ENCODE assay signal across 9 mouse cellular contexts in the genomic region with DNA sequence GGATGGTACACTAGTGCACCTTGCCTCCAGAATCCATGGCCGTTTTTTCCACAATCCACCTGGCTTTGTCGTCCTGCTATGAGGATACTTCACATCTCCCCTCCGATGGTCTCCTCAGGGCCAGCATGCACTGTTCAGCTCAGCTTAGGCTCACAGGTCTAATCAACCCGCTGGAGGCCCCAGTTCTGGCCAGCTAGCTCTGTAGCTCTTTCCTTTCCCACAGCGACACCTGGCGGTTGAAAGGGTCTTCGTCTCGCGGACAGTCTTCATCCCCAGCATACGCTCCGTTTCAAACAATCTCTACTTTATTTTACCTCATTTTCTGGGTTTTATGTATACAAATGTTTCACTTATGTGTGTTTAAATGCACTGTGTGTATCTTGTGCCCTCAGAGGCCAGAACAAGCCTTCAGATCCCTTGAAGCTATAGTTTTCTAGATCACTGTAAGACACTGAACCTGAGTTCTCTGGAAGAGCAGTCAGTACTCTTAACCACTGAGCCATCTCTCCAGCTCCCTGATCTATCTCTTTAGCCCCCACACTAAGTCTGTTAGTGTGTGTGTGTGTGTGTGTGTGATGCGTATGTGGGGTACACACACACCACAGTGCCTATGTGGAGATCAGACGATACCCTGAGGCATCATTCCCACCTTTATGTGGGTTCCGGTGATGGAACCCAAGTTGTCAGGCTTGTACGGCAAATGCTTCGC. TPM values are rescaled to one million over a fixed set of nuclear protein-coding genes. Genes with fewer than 3 reads are reported as not detected.
DNase-seq lines count a peak whose midpoint lies in the region; ATAC-seq and TF ChIP-seq lines count a peak whose summit lies in the region.
"Had no signal": no experiment of that assay in that cellular context is flagged by ENCODE, and none has a peak within 500 bp of the region (broad histone marks: within the 10 kb centered on the region; RNA-seq: fewer than 3 reads in every experiment).

No protein-coding gene starts in this region.

- dilution Hi-C loops in CH12.LX (cut with MboI; ENCODE audit: extremely low pct_ligation_motif_present, extremely low pct_unique_long_range_greater_than_20kb, low sequenced_read_pairs) = no loop called here

- intact Hi-C loops in heart, postnatal 14 days (cut with DNase I) = loop anchor here (1.0 to 2.0 kb wide), 2 partner anchors 26 to 60 kb away; no protein-coding TSS in a partner anchor

- TF ChIP-seq EP300 in CH12.LX (IDR thresholded peaks at IDR 0.05; ENCODE audit: low read length) = no peak

- H3K36me3 ChIP-seq in CH12.LX (replicated peaks in 1 of 2; ENCODE audit: control insufficient read depth in 1 of 2, insufficient read depth in 1 of 2, low read length in 1 of 2) = no peaks in the 10 kb centered on the region
- H3K36me3 ChIP-seq in forebrain, embryonic 12.5 days (replicated peaks) = no peaks in the 10 kb centered on the region
- no peaks in the 10 kb centered on the region for H3K36me3 ChIP-seq in liver, embryonic 16.5 days (ENCODE audit: control insufficient read depth, insufficient read depth)
- H3K36me3 ChIP-seq in neural tube, embryonic 12.5 days = no peaks in the 10 kb centered on the region
- no peaks in the 10 kb centered on the region for H3K36me3 ChIP-seq in stomach, embryonic 16.5 days (ENCODE audit: control insufficient read depth, insufficient read depth, low read length)

- H3K79me2 ChIP-seq in CH12.LX (replicated peaks; ENCODE audit: control insufficient read depth, extremely low read depth, insufficient read depth, poor library complexity, severe bottlenecking) = no peaks in the 10 kb centered on the region

- in situ Hi-C loops in CH12.LX (cut with MboI; ENCODE audit: low pct_ligation_motif_present, low pct_unique_long_range_greater_than_20kb, low sequenced_read_pairs) = no loop called here

- no peak for TF ChIP-seq POLR2A in CH12.LX (IDR thresholded peaks at IDR 0.05; ENCODE audit: low read depth, low read length)

- ATAC-seq in forebrain, embryonic 12.5 days (ENCODE audit: low FRiP score) = peak; percentile 81
- ATAC-seq in liver, embryonic 16.5 days (ENCODE audit: low read depth) = peak; percentile 68
- ATAC-seq in neural tube, embryonic 12.5 days (ENCODE audit: low FRiP score, low read depth) = peak; percentile 78; the same call in 1 of the 2 replicates
- peak; percentile 86 for ATAC-seq in stomach, embryonic 16.5 days (ENCODE audit: insufficient read depth, low FRiP score)

- no peak overlapping the region for H3K4me3 ChIP-seq in CH12.LX (replicated peaks in 1 of 3; ENCODE audit: low read depth in 2 of 3, low read length in 2 of 3, poor library complexity in 1 of 3)
- H3K4me3 ChIP-seq in forebrain, embryonic 12.5 days (replicated peaks) = no peak overlapping the region
- no peak overlapping the region for H3K4me3 ChIP-seq in liver, embryonic 16.5 days (ENCODE audit: low read depth, low read length)
- no peak overlapping the region for H3K4me3 ChIP-seq in neural tube, embryonic 12.5 days
- H3K4me3 ChIP-seq in stomach, embryonic 16.5 days (replicated peaks; ENCODE audit: low read length) = no peak overlapping the region
- H3K4me3 ChIP-seq: erythroblast, embryonic 14.5 days had no signal

- TF ChIP-seq CTCF in CH12.LX (conservative IDR thresholded peaks at IDR 0.05 in 1 of 2, IDR thresholded peaks at IDR 0.05 in 1 of 2; ENCODE audit: low read depth in 2 of 2, low read length in 2 of 2) = peak; percentile 69 to 98

- peaks cover 10 to 20% of the 10 kb centered on the region in 2 experiments for H3K4me1 ChIP-seq in CH12.LX (ENCODE audit: control insufficient read depth in 1 of 2, insufficient read depth in 2 of 2)
- no peaks in the 10 kb centered on the region for H3K4me1 ChIP-seq in forebrain, embryonic 12.5 days
- peaks cover 2% of the 10 kb centered on the region; the same call in 1 of the 2 replicates for H3K4me1 ChIP-seq in liver, embryonic 16.5 days (ENCODE audit: control insufficient read depth, low read depth, low read length)
- no peaks in the 10 kb centered on the region for H3K4me1 ChIP-seq in neural tube, embryonic 12.5 days
- H3K4me1 ChIP-seq in stomach, embryonic 16.5 days (ENCODE audit: control insufficient read depth, insufficient read depth, low read length) = no peaks in the 10 kb centered on the region

- DNase-seq in CH12.LX (ENCODE audit: extremely low read depth) = peak; percentile 89
- DNase-seq in c-Kit-positive CD71-positive TER-119-negative erythroid progenitor cells, embryonic 14.5 days (ENCODE audit: low read depth) = peak; percentile 88
- peak; percentile 89 to 96 for DNase-seq in heart, postnatal 14 days
- DNase-seq in kidney, postnatal 4 days = peak; percentile 95 to 97

- H3K9ac ChIP-seq in CH12.LX (ENCODE audit: insufficient read depth, low read depth) = no peak overlapping the region
- H3K9ac ChIP-seq in forebrain, embryonic 12.5 days = no peak overlapping the region
- no peak overlapping the region for H3K9ac ChIP-seq in liver, embryonic 16.5 days (ENCODE audit: low read depth, low read length)
- H3K9ac ChIP-seq in neural tube, embryonic 12.5 days = no peak overlapping the region
- H3K9ac ChIP-seq in stomach, embryonic 16.5 days (ENCODE audit: low read length) = no peak overlapping the region

- TF ChIP-seq RAD21 in CH12.LX (IDR thresholded peaks at IDR 0.05; ENCODE audit: low read depth, low read length) = peak; percentile 99

- no peak overlapping the region for H3K4me2 ChIP-seq in CH12.LX (ENCODE audit: insufficient read depth, low read depth, poor library complexity, severe bottlenecking)
- no peak overlapping the region for H3K4me2 ChIP-seq in forebrain, embryonic 12.5 days
- no peak overlapping the region for H3K4me2 ChIP-seq in liver, embryonic 16.5 days (ENCODE audit: low read depth, low read length)
- no peak overlapping the region for H3K4me2 ChIP-seq in neural tube, embryonic 12.5 days (replicated peaks)
- no peak overlapping the region for H3K4me2 ChIP-seq in stomach, embryonic 16.5 days (ENCODE audit: low read depth, low read length)

- 27% methylated on average over 16 of the region's 16 CpGs for WGBS in forebrain, embryonic 12.5 days
- 27% methylated on average over 16 of the region's 16 CpGs for WGBS in liver, embryonic 16.5 days (ENCODE audit: insufficient replicate concordance)
- 30% methylated on average over 16 of the region's 16 CpGs for WGBS in neural tube, embryonic 12.5 days
- 29% methylated on average over 16 of the region's 16 CpGs for WGBS in stomach, embryonic 16.5 days

- no peak overlapping the region for H3K27ac ChIP-seq in CH12.LX (ENCODE audit: insufficient read depth, low read depth)
- H3K27ac ChIP-seq in forebrain, embryonic 12.5 days = no peak overlapping the region
- H3K27ac ChIP-seq in liver, embryonic 16.5 days (ENCODE audit: low read length) = no peak overlapping the region
- H3K27ac ChIP-seq in neural tube, embryonic 12.5 days = no peak overlapping the region
- no peak overlapping the region for H3K27ac ChIP-seq in stomach, embryonic 16.5 days (ENCODE audit: low read length)

- H3K9me3 ChIP-seq in CH12.LX (replicated peaks; ENCODE audit: low read length) = peaks cover 5% of the 10 kb centered on the region
- no peaks in the 10 kb centered on the region for H3K9me3 ChIP-seq in forebrain, embryonic 12.5 days
- H3K9me3 ChIP-seq in liver, embryonic 16.5 days (replicated peaks; ENCODE audit: control insufficient read depth, low read length) = no peaks in the 10 kb centered on the region
- H3K9me3 ChIP-seq in neural tube, embryonic 12.5 days = no peaks in the 10 kb centered on the region
- H3K9me3 ChIP-seq in stomach, embryonic 16.5 days (replicated peaks; ENCODE audit: control insufficient read depth, low read length) = no peaks in the 10 kb centered on the region

- peaks cover 1% of the 10 kb centered on the region for H3K27me3 ChIP-seq in CH12.LX (replicated peaks)
- H3K27me3 ChIP-seq in forebrain, embryonic 12.5 days = peaks cover 16% of the 10 kb centered on the region
- no peaks in the 10 kb centered on the region for H3K27me3 ChIP-seq in liver, embryonic 16.5 days (ENCODE audit: control insufficient read depth, insufficient read depth, low read depth, low read length)
- 0 out of 2 replicates have a peak, but pooled peaks cover 5% of the 10 kb centered on the region for H3K27me3 ChIP-seq in neural tube, embryonic 12.5 days (replicated peaks)
- H3K27me3 ChIP-seq in stomach, embryonic 16.5 days (ENCODE audit: control insufficient read depth, insufficient read depth, low read length) = no peaks in the 10 kb centered on the region

RNA-seq across cellular contexts. Expression of gene Sema4a, which starts 6.3 kb away (rescaled TPM):
- total RNA-seq in CH12.LX (2012; rRNA removed) = 4.5 and 4.7 TPM in 2 replicates
- total RNA-seq in CH12.LX (2014; rRNA removed) = 2.3 and 3.5 TPM in 2 replicates
- 7.1 and 7.9 TPM in 2 replicates for polyA plus RNA-seq in CH12.LX (2012; ENCODE audit: insufficient read length, low read depth)
- polyA plus RNA-seq in forebrain, embryonic 12.5 days (2016; fragmentation: Nextera tagmentation; extraction: Ambion mirVana) = 15.3 and 16.0 TPM in 2 replicates
- 1 to 10 TPM; 2.3 to 2.6 TPM for total RNA-seq in heart, postnatal 14 days (2021)
- polyA plus RNA-seq in liver, embryonic 16.5 days (2015; fragmentation: Nextera tagmentation; extraction: Ambion mirVana) = 27.0 and 29.1 TPM in 2 replicates
- 13.6 and 15.3 TPM in 2 replicates for polyA plus RNA-seq in neural tube, embryonic 12.5 days (2016; fragmentation: Nextera tagmentation; extraction: Ambion mirVana)
- 33.1 and 38.4 TPM in 2 replicates for polyA plus RNA-seq in stomach, embryonic 16.5 days (2015; fragmentation: Nextera tagmentation; extraction: Ambion mirVana)

RNA-seq across cellular contexts. Expression of gene Slc25a44, which starts 42.3 kb away (rescaled TPM):
- total RNA-seq in CH12.LX (2012; rRNA removed) (8.9 and 11.5 TPM in 2 replicates), CH12.LX (2014; rRNA removed) (12.9 and 13.2 TPM in 2 replicates)
- polyA plus RNA-seq in CH12.LX (2012; ENCODE audit: insufficient read length, low read depth) = 15.9 and 17.5 TPM in 2 replicates
- 22.7 and 24.9 TPM in 2 replicates for polyA plus RNA-seq in forebrain, embryonic 12.5 days (2016; fragmentation: Nextera tagmentation; extraction: Ambion mirVana)
- total RNA-seq in heart, postnatal 14 days (2021) = 10 to 100 TPM; 13.1 to 14.2 TPM
- 10.0 and 11.8 TPM in 2 replicates for polyA plus RNA-seq in liver, embryonic 16.5 days (2015; fragmentation: Nextera tagmentation; extraction: Ambion mirVana)
- 24.1 and 28.0 TPM in 2 replicates for polyA plus RNA-seq in neural tube, embryonic 12.5 days (2016; fragmentation: Nextera tagmentation; extraction: Ambion mirVana)
- 18.0 and 20.0 TPM in 2 replicates for polyA plus RNA-seq in stomach, embryonic 16.5 days (2015; fragmentation: Nextera tagmentation; extraction: Ambion mirVana)

RNA-seq across cellular contexts. Expression of gene Lmna, which starts 42.5 kb away (rescaled TPM):
- 60.7 and 67.7 TPM in 2 replicates for total RNA-seq in CH12.LX (2012; rRNA removed)
- total RNA-seq in CH12.LX (2014; rRNA removed) = 16.1 and 19.8 TPM in 2 replicates
- polyA plus RNA-seq in CH12.LX (2012; ENCODE audit: insufficient read length, low read depth) = 17.2 and 21.5 TPM in 2 replicates
- polyA plus RNA-seq in forebrain, embryonic 12.5 days (2016; fragmentation: Nextera tagmentation; extraction: Ambion mirVana) = 23.2 and 25.8 TPM in 2 replicates
- 100 to 1,000 TPM; 128 TPM for total RNA-seq in heart, postnatal 14 days (2021)
- 123 and 131 TPM in 2 replicates for polyA plus RNA-seq in liver, embryonic 16.5 days (2015; fragmentation: Nextera tagmentation; extraction: Ambion mirVana)
- 27.6 and 27.9 TPM in 2 replicates for polyA plus RNA-seq in neural tube, embryonic 12.5 days (2016; fragmentation: Nextera tagmentation; extraction: Ambion mirVana)
- 266 and 298 TPM in 2 replicates for polyA plus RNA-seq in stomach, embryonic 16.5 days (2015; fragmentation: Nextera tagmentation; extraction: Ambion mirVana)

RNA-seq across cellular contexts. Expression of gene Pmf1, which starts 57.1 kb away (rescaled TPM):
- total RNA-seq in CH12.LX (2012; rRNA removed) = 99.1 and 99.9 TPM in 2 replicates
- total RNA-seq in CH12.LX (2014; rRNA removed) = 102 and 104 TPM in 2 replicates
- polyA plus RNA-seq in CH12.LX (2012; ENCODE audit: insufficient read length, low read depth) = 135 and 144 TPM in 2 replicates
- polyA plus RNA-seq in forebrain, embryonic 12.5 days (2016; fragmentation: Nextera tagmentation; extraction: Ambion mirVana) = 119 and 120 TPM in 2 replicates
- total RNA-seq in heart, postnatal 14 days (2021) = 10 to 100 TPM; 23.9 to 25.0 TPM
- polyA plus RNA-seq in liver, embryonic 16.5 days (2015; fragmentation: Nextera tagmentation; extraction: Ambion mirVana) = 69.7 and 76.8 TPM in 2 replicates
- polyA plus RNA-seq in neural tube, embryonic 12.5 days (2016; fragmentation: Nextera tagmentation; extraction: Ambion mirVana) = 75.9 and 79.7 TPM in 2 replicates
- polyA plus RNA-seq in stomach, embryonic 16.5 days (2015; fragmentation: Nextera tagmentation; extraction: Ambion mirVana) = 98.9 and 104 TPM in 2 replicates
